In the genomic region with DNA sequence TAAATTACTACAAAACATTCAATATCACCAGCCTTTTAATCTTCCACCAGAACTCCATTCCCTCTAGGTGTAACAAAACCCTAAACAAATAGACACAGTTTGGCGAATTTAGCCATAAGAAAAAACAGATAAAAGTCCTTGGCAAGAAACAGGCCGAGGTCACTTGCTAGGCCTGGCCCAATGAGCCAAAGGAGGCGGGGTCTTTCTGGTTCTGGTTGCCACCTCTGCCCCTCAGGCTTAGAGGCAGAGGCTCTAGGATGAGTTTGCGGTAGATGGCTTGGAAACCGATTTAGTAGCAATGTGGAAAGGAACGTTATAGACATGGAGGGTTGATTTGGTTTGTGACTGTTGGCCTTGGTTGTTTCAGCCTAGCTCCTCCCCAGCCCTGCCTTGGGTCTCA, we compare ENCODE assay signal across 19 mouse cellular contexts.
"Had no signal": no experiment of that assay in that cellular context is flagged by ENCODE, and none has a peak within 500 bp of the region (broad histone marks: within the 10 kb centered on the region; RNA-seq: fewer than 3 reads in every experiment).

No protein-coding gene starts in this region.

- H3K9me3 ChIP-seq: limb, embryonic 12.5 days; limb, embryonic 15.5 days; lung, embryonic 15.5 days; stomach, embryonic 15.5 days had no signal

- H3K27ac ChIP-seq: limb, embryonic 12.5 days; limb, embryonic 15.5 days; liver, embryonic 14.5 days; lung, embryonic 15.5 days; stomach, embryonic 15.5 days had no signal

- H3K4me1 ChIP-seq: limb, embryonic 12.5 days; limb, embryonic 15.5 days; lung, embryonic 15.5 days; megakaryocyte, embryonic 14.5 days; stomach, embryonic 15.5 days had no signal

- H3K4me3 ChIP-seq: limb, embryonic 12.5 days; limb, embryonic 15.5 days; lung, embryonic 15.5 days; megakaryocyte, embryonic 14.5 days; stomach, embryonic 15.5 days had no signal

- DNase-seq: kidney, adult 18-20 months; kidney, adult 9 months; kidney, postnatal 14 days; kidney, postnatal 4 days; left cerebral cortex, postnatal 4 days; liver, postnatal 0 days; lung, postnatal 10 days; lung, postnatal 36 days; midbrain, embryonic 14.5 days; right cerebral cortex, postnatal 14 days; right cerebral cortex, postnatal 4 days; thymus, postnatal 25 days had no signal

- H3K36me3 ChIP-seq: limb, embryonic 12.5 days; limb, embryonic 15.5 days; lung, embryonic 15.5 days; stomach, embryonic 15.5 days had no signal

- H3K27me3 ChIP-seq: limb, embryonic 12.5 days; limb, embryonic 15.5 days; lung, embryonic 15.5 days; megakaryocyte, embryonic 14.5 days; stomach, embryonic 15.5 days had no signal

- H3K4me2 ChIP-seq: limb, embryonic 12.5 days; limb, embryonic 15.5 days; lung, embryonic 15.5 days; midbrain, embryonic 11.5 days; stomach, embryonic 15.5 days had no signal

- ATAC-seq: liver, postnatal 0 days had no signal

- H3K9ac ChIP-seq: limb, embryonic 12.5 days; limb, embryonic 15.5 days; liver, embryonic 14.5 days; liver, postnatal 0 days; lung, embryonic 15.5 days; stomach, embryonic 15.5 days had no signal
